Mouse (Mus musculus) gastrocnemius, postnatal 4 days (tissue): ENCODE data around the gene Rmnd5a. TPM values are rescaled to one million over a fixed set of nuclear protein-coding genes. Genes with fewer than 3 reads are reported as not detected.
"Not testable (repeated sequence)": the region's sequence is repeated elsewhere in the genome, so short reads cannot be mapped to it uniquely, and the experiment has no call there.

Source experiments
- DNase-seq, 2 experiments: peaks; one replicate each; pipeline ENCODE4 v3.0.0; 2021 to 2022; ENCODE audit warnings: low spot score in 2 of 2, mixed read lengths in 2 of 2
- long read RNA-seq, 2 experiments: library from polyadenylated mRNA; stranded (forward); transcript quantifications; one replicate each; pipeline ENCODE4 v2.0.0; 2021
- total RNA-seq, 2 experiments: library from RNA; stranded (reverse); gene quantifications; 2 replicates each; pipeline ENCODE4 v1.2.3; 2021

Rmnd5a gene
- 10 to 100 TPM; 54.7 to 60.8 TPM for total RNA-seq
- long read RNA-seq, experiment 1, full-length matches to known transcripts: 13 of 25 reads
- long read RNA-seq, experiment 1, partial matches to known transcripts: 3 of 25 reads
- long read RNA-seq, experiment 1, other reads (novel, unspliced or antisense): 9 of 25 reads
- long read RNA-seq, experiment 2, full-length matches to known transcripts: 6 of 23 reads
- long read RNA-seq, experiment 2, partial matches to known transcripts: 3 of 23 reads
- long read RNA-seq, experiment 2, other reads (novel, unspliced or antisense): 14 of 23 reads

- peak; percentile 98 to 99 for DNase-seq
These were observed at the start of gene Rmnd5a for GRCm38 (mm10) chr6:71440492-71441250. Gene Rmnd5a, minus strand, starts transcription at chr6:71440637.

GRCm38 (mm10) chr6:71487966-71488365 lies 47.5 kb upstream of the Rmnd5a start:
- DNase-seq: no peak

- no peak for DNase-seq
These were observed 46.4 kb upstream of the Rmnd5a start for GRCm38 (mm10) chr6:71486867-71487266.

GRCm38 (mm10) chr6:71486226-71486625 lies 45.8 kb upstream of the Rmnd5a start:
- DNase-seq: no peak

GRCm38 (mm10) chr6:71485246-71485645 lies 44.8 kb upstream of the Rmnd5a start:
- DNase-seq: no peak

GRCm38 (mm10) chr6:71481136-71481535 lies 40.7 kb upstream of the Rmnd5a start:
- DNase-seq: no peak

GRCm38 (mm10) chr6:71480136-71480535 lies 39.7 kb upstream of the Rmnd5a start:
- DNase-seq: no peak

- DNase-seq: not testable (repeated sequence)
These were observed 39.2 kb upstream of the Rmnd5a start for GRCm38 (mm10) chr6:71479588-71479987.

GRCm38 (mm10) chr6:71478816-71479568 lies 38.6 kb upstream of the Rmnd5a start:
- not testable (repeated sequence) for DNase-seq

- no peak for DNase-seq
These were observed 36.3 kb upstream of the Rmnd5a start for GRCm38 (mm10) chr6:71476783-71477182.

GRCm38 (mm10) chr6:71475604-71476003 lies 35.2 kb upstream of the Rmnd5a start:
- no peak for DNase-seq

GRCm38 (mm10) chr6:71472786-71473185 lies 32.3 kb upstream of the Rmnd5a start:
- DNase-seq: no peak

GRCm38 (mm10) chr6:71471830-71472520 lies 31.5 kb upstream of the Rmnd5a start:
- no peak for DNase-seq

GRCm38 (mm10) chr6:71469291-71469690 lies 28.9 kb upstream of the Rmnd5a start:
- DNase-seq: no peak

GRCm38 (mm10) chr6:71467766-71468165 lies 27.3 kb upstream of the Rmnd5a start:
- no peak for DNase-seq

GRCm38 (mm10) chr6:71465146-71465545 lies 24.7 kb upstream of the Rmnd5a start:
- DNase-seq: no peak

GRCm38 (mm10) chr6:71457956-71458608 lies 17.6 kb upstream of the Rmnd5a start:
- DNase-seq: no peak

GRCm38 (mm10) chr6:71453983-71454739 lies 13.7 kb upstream of the Rmnd5a start:
- DNase-seq: not testable (repeated sequence)

- DNase-seq: no peak
These were observed 12.4 kb upstream of the Rmnd5a start for GRCm38 (mm10) chr6:71452792-71453191.

GRCm38 (mm10) chr6:71445560-71445959 lies 5.1 kb upstream of the Rmnd5a start:
- no peak for DNase-seq
